Mouse (Mus musculus) mesoderm, embryonic 11.5 days (tissue): ENCODE data around the gene Olfr765.
"Not testable (repeated sequence)": the region's sequence is repeated elsewhere in the genome, so short reads cannot be mapped to it uniquely, and the experiment has no call there.

ENCODE experiments used
- DNase-seq: peaks from one replicate; pipeline ENCODE4 v3.0.0-alpha.2; 2012; ENCODE audit warnings: low read depth, low spot score

Gene Olfr765

DNA sequence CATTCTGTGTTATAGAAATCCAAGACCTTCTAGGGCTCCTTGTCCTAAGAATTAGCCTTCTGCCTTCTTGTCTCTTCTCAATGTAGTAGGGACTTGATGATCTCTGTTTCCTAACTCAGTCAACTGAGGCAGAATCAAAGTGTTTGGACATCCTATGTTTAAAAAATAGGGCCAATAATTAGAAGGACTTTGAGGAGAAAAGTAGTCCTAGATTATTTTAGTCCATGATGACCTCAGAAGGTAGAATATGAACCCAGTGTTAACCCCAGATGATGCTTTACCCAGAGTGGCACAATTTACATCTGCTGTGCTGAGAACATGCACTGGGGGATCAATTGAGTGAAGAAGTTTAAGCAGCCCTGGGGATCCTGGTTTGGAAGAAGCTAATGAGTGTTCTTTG, at the start of gene Olfr765:
Olfr765 (minus strand) TSS at position 101 of the 400 bp plus-strand sequence.
- not testable (repeated sequence) for DNase-seq

DNA sequence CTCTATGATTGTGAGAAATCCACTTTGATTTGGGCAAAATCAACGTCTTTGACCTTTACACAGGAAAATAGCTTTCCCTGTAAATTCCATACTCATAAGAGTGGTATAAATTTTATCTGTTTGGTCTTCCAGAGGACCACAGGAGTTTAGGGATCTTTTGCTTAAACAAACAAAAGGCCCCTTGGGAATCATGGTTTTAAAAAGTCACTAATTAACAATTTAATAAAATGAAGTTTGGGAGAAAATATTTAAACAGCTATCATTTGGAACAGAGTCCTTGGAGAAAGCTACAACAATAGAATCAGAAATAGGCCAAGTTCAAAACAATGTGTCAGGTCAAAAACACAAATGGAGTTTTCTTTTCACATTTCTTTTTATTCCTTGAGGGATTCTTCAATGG, 49.5 kb upstream of the Olfr765 start, which contains the start of gene Olfr768:
Olfr768 (minus strand) TSS at position 101 of the 400 bp plus-strand sequence.
- DNase-seq: no peak

DNA sequence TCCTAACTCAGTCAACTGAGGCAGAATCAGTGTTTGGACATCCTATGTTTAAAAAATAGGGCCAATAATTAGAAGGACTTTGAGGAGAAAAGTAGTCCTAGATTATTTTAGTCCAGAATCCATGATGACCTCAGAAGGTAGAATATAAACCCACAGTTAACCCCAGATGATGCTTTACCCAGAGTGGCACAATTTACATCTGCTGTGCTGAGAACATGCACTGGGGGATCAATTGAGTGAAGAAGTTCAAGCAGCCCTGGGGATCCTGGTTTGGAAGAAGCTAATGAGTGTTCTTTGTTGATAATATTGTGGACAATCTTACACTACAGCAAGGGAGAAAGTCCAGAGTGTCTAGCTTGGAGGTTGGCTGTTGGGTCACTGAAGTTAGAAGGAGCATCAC, 33.0 kb upstream of the Olfr765 start, which contains the start of gene Olfr767:
Olfr767 (minus strand) TSS at position 101 of the 400 bp plus-strand sequence.
- DNase-seq: not testable (repeated sequence)

DNA sequence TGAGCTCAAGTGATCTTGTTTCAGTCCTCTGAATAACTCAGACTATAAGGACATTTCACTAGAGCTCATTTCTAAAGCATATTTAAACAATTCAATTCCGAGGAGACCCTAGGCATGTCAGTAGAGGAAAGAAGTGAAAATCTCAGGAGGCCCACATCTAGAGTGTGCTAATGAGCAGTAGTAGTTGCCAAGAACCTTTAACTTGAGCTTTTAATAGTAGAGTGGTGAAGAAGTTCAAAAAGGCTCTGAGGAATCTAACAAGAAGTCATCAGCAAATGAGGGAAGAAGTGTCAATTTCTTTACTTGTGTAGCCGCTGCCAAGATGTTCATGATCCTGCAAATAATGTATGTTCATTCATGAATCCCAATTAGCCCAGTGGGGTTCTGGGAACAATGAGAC, 19.1 kb upstream of the Olfr765 start, which contains the start of gene Olfr766-ps1:
Olfr766-ps1 (minus strand) TSS at position 101 of the 400 bp plus-strand sequence.
- DNase-seq: no peak

DNA sequence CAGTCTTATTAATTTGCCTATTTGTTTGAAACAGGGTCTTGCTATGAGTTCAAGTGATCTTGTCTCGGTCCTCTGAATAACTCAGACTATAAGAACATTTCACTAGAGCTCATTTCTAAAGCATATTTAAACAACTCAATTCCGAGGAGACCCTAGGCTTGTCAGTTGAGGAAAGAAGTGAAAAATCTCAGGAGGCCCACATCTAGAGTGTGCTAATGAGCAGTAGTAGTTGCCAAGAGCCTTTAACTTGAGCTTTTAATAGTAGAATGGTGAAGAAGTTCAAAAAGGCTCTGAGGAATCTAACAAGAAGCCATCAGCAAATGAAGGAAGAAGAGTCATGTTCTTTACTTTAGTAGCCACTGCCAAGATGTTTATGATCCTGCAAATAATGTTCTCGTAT, 10.0 kb downstream of the Olfr765 start, which contains the start of gene Olfr764-ps1:
Olfr764-ps1 (minus strand) TSS at position 101 of the 400 bp plus-strand sequence.
- no peak for DNase-seq

DNA sequence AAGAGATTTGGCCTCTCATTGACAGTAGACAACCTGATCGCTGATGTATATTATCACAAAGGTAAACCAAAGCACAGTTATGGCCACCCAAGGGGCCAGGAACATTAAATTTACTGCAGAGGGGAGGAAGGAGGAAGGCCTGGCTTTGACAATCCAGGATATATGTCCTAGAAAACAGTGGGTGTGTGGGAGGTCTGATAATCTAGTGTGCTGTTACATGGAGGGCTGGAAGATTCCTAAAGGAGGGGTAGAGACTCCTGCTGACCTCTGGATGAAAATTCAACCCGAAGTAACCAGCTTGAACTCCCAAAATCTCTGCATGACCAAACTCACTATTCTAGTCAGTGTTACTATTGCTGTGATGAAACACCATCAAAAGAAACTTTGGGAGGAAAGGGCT, 21.5 kb downstream of the Olfr765 start:
- DNase-seq: no peak

DNA sequence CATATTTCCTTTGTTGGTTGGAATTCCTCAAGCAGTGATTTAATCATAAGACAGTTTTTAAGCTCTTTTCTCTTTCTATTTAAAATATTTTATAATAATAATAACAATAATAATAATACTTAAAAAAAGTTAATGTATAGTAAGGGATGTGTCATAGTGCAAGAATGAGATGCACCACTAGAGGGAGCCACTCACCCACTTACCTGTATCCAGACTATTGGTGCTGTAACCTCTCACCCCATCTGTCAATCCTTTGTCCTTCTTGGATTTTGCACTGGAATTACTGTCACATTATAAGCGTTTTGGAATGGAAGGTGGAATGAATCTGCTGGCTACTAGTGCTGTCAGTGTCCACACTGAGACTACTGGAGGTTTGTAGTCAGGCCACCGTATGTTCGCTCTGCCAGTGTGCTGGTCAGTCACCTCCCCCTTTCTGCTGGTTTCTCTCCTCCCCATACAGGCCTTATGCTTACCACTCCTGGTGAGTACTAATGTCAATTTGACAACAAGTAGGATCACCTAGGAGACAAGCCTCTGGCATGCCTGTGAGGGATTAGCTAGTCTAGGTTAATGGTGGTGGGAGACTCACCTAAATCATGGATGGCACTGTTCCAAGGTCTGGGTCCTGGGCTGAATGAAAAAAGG, 23.7 kb downstream of the Olfr765 start:
- peak; percentile 65 for DNase-seq

DNA sequence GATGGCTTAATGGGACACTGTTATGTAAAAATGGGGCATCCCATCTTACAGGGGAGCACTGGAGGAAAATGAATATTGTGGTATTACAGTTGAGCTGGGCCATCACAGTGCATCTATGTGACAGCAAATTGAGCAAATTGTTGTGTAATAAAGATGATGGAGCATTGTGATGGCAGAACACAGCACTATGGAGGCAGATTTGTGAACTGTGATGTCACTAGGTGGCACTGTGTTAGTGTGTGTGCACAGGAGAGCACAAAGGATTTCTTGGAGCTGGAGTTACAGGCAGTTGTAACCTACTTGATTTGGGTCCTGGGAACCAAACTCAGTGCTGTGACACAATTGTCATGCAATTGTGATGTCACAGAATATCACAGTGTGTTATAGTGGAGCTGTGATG, 26.5 kb downstream of the Olfr765 start:
- DNase-seq: no peak

DNA sequence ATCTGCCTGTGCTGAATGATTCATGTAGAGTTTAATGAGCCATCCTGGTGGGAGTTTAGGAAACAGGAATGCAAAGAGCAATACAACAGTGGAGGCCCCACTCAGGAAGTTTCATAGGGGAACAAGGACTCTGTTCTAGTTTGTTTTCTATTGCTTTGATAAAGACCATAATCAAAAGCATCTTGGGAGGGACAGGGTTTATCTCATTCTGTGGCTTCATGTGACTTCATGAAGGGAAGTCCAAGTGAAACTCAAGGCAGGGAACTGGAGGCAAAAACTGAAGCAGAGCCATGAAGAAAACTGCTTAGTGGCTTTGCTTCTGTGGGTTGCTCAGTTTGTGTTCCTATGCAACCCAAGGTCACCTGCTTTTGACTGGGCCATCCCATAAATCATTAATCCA, 35.3 kb downstream of the Olfr765 start:
- no peak for DNase-seq

DNA sequence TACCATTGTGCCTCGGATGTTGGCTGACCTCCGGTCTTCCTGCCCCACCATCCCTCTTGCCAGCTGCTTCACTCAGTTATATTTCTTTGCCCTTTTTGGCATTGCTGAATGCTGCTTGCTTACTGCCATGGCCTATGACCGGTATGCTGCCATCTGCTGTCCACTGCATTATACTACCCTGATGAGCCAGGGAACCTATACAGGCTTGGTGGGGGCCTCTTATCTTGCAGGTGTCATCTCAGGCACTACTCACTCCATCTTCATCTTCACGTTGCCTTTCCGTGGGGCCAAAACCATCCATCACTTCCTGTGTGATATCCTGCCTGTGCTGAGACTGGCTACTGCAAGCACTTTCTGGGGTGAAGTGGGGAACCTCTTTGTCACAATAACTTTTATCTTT, 38.3 kb downstream of the Olfr765 start:
- not testable (repeated sequence) for DNase-seq

DNA sequence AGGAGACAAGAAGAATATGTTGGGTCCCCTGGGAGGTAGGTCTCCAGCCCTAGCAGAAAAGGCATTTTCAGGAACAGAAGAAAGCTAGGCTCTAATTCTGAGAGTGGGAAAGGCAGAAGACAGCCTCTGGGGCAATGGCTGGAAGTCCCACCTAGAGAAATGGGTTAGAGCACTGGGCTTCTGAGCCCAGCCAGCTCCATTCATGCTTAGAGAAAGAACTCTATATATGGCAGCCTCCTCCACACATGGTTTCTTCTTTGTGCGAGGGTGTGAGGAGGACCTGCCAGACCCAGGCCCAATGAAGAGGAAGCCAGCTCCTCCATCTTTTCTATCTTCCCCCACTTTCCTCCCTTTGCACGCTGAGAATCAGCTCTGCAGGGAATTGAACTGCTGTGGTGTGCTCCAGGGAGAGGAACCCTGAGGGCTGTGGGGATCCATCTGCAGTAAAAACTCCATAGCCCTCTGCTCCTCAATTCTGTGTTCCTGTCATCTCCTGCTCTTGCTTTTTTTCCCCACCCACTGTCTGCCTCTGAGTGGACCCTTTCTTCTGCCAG, 39.4 kb downstream of the Olfr765 start, which contains the start of gene Olfr763:
Olfr763 (plus strand) TSS at position 504 of the 554 bp plus-strand sequence.
- DNase-seq: no peak

DNA sequence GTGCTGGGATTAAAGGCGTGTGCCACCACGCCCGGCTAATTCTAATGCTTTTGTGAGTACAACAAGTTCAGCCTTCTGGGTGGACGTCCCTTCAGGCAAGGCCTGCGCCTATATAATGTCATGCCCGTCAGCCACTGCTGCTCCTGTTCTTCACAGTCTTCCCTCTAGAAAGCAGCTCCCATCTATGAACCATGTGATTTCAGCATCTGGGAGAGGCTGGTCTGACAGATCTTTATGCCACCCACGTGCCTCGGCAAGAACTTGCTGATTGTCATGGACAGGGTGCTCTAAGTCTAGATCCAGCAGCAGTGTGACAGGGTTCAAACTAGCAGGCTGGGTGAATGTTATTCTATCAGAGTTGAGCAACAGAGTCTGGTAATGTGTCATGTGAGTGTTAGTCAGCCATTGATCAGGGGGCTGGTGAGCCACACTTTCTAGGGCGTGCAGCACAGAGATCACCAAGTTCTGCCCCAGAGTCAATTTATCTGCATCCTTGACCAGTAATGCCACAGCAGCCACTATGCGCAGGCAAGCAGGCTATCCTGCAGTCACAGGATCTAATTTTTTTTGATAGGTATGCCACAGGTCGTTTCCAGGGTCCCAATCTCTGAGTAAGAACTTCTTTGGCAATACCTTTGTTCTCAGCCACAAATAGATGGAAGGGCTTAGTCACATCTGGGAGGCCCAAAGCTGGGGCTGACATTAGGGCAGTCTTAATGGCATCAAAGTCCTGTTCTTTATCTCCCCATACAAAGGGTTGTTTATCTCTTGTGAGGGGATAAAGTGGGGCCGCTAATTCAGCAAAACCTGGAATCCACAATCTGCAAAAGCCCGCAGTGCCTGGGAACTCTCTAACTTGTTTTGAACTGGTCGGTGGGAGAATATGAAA, 45.5 kb downstream of the Olfr765 start:
- DNase-seq: no peak

DNA sequence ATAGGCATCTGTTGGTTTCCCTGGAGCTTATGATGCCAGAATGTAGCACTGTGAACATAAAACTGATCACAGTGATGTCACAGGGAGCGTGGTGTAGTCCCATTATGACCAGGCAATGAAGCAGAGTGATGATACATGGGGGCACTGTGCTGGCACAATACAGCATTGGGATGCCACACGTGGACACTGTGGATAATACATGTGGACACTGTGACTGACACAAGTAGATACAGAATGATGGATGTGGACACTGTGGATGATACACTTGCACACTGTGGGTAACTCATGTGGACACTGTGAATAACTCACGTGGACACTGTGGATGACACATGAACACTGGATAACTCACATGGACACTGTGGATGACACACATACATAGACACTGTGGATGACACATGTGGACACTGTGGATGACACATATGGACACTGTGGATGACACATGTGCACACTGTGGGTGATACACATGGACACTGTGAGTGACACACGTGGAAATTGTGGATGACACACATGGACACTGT, 53.2 kb downstream of the Olfr765 start:
- DNase-seq: no peak

DNA sequence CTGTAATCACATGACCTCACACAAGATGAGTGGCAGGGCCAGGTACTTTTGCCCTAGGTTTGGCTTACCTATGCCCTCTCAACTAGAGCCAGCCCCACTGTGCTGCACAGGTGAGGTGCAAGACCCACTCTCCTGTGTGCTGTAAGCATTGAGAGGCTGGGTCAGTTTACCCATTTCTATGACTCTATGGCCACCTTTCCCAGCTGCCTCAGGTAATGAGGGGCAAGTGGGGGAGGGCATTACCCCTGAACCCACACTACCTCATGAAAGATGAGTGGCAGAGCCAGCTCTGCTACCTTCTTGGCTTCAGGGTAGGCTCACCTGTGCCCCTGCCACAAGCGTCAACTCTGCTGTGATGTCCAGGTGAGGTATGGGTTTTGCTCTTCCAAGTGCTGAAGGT, 54.0 kb downstream of the Olfr765 start:
- no peak for DNase-seq
